Mouse (Mus musculus) NIH3T3 (cell line): ENCODE results near the gene Gm28372.
"Not testable (repeated sequence)": the region's sequence is repeated elsewhere in the genome, so short reads cannot be mapped to it uniquely, and the experiment has no call there.

Source experiments
- DNase-seq: peaks from one replicate; pipeline ENCODE4 v3.0.0-alpha.2; 2012; ENCODE audit warnings: low read depth

Gene Gm28372

GRCm38 (mm10) chr2:130404939-130405338 is at the start of gene Gm28372, which contains the start of gene 1700020A23Rik:
TSS of gene Gm28372 (plus strand) at chr2:130405239.
TSS of gene 1700020A23Rik (plus strand) at chr2:130405259.
- no peak for DNase-seq

GRCm38 (mm10) chr2:130357551-130357950 is 47.5 kb upstream of the Gm28372 start:
- DNase-seq, result no peak

GRCm38 (mm10) chr2:130358852-130359251 is 46.2 kb upstream of the Gm28372 start:
- no peak for DNase-seq

- peak; percentile 67 for DNase-seq
Observed at GRCm38 (mm10) chr2:130362511-130363026, 42.5 kb upstream of the Gm28372 start.

GRCm38 (mm10) chr2:130365211-130366094 is 39.6 kb upstream of the Gm28372 start:
- DNase-seq, result no peak

- DNase-seq, result no peak
Observed at GRCm38 (mm10) chr2:130367386-130367785, 37.7 kb upstream of the Gm28372 start.

- not testable (repeated sequence) for DNase-seq
Observed at GRCm38 (mm10) chr2:130373026-130373425, 32.0 kb upstream of the Gm28372 start.

- DNase-seq, result peak; percentile 6
Observed at GRCm38 (mm10) chr2:130374951-130375350, 30.1 kb upstream of the Gm28372 start.

- DNase-seq, result no peak
Observed at GRCm38 (mm10) chr2:130383205-130383604, 21.8 kb upstream of the Gm28372 start.

- DNase-seq, result no peak
Observed at GRCm38 (mm10) chr2:130383895-130384294, 21.1 kb upstream of the Gm28372 start.

- DNase-seq, result no peak
Observed at GRCm38 (mm10) chr2:130386212-130386611, 18.8 kb upstream of the Gm28372 start.

GRCm38 (mm10) chr2:130388796-130389195 is 16.2 kb upstream of the Gm28372 start:
- DNase-seq, result peak; percentile 50

GRCm38 (mm10) chr2:130390993-130391625 is 13.9 kb upstream of the Gm28372 start:
- no peak for DNase-seq

- no peak for DNase-seq
Observed at GRCm38 (mm10) chr2:130392836-130393235, 12.2 kb upstream of the Gm28372 start.

- DNase-seq, result no peak
Observed at GRCm38 (mm10) chr2:130395696-130396095, 9.3 kb upstream of the Gm28372 start.

- DNase-seq, result peak; percentile 27
Observed at GRCm38 (mm10) chr2:130397186-130397985, 7.7 kb upstream of the Gm28372 start, which contains the start of gene Cpxm1. TSS of gene Cpxm1 (minus strand) at chr2:130397574.

GRCm38 (mm10) chr2:130398091-130398490 is 6.9 kb upstream of the Gm28372 start:
- no peak for DNase-seq

- no peak for DNase-seq
Observed at GRCm38 (mm10) chr2:130400046-130400445, 5.0 kb upstream of the Gm28372 start.

- peak; percentile 59 for DNase-seq
Observed at GRCm38 (mm10) chr2:130401891-130402290, 3.1 kb upstream of the Gm28372 start.

- no peak for DNase-seq
Observed at GRCm38 (mm10) chr2:130406178-130406577, 1.1 kb downstream of the Gm28372 start, which contains the start of gene Tmem239. TSS of gene Tmem239 (plus strand) at chr2:130406478.

GRCm38 (mm10) chr2:130408194-130408593 is 3.2 kb downstream of the Gm28372 start:
- DNase-seq, result peak; percentile 75
